Mouse (Mus musculus) liver, embryonic 14.5 days (tissue): ENCODE measurements around the gene Dhx37.

Source experiments
- CTCF ChIP-seq: IDR thresholded peaks from 2 replicates; pipeline ENCODE4 v1.5.1; 2016; ENCODE audit warnings: antibody characterized with exemption, low read depth, control low read depth
- EP300 ChIP-seq: IDR thresholded peaks from 2 replicates; pipeline ENCODE4 v1.6.1; 2016; ENCODE audit warnings: antibody characterized with exemption, low read depth

- TF ChIP-seq CTCF: no peak
- TF ChIP-seq EP300: no peak
Measured at GRCm38 (mm10) chr5:125400903-125401302, 33.0 kb downstream of the Dhx37 start.
